Mouse (Mus musculus) cortical plate, adult 2 months (tissue): ENCODE measurements at regions not wholly inside any gene's neighbourhood (a gene's known extent, or its start where the extent isn't known, plus 50 kb on each side); places are given as distances from the start of the nearest gene placed in this dataset.

Experiments
- CTCF ChIP-seq: fragments of 200-500 bp; IDR thresholded peaks from 2 replicates; pipeline ENCODE4 v1.5.1; 2011; ENCODE audit warnings: mild to moderate bottlenecking, control low read depth, low read length; ENCODE audit not compliant: insufficient read depth; ENCODE audit errors: extremely low read depth
- POLR2A ChIP-seq: fragments of 200-500 bp; IDR thresholded peaks from 2 replicates; pipeline ENCODE4 v1.6.1; 2011; ENCODE audit warnings: mild to moderate bottlenecking, low read length, control low read depth; ENCODE audit not compliant: insufficient read depth; ENCODE audit errors: extremely low read depth

- TF ChIP-seq CTCF = no peak
- TF ChIP-seq POLR2A = no peak
These were observed 350.4 kb downstream of the Gm45692 start for GRCm38 (mm10) chr8:26469705-26470104.
